Mouse (Mus musculus) heart, embryonic 13.5 days (tissue): Measurements from ENCODE around the gene Wipf1. TPM values are rescaled to one million over a fixed set of nuclear protein-coding genes. Genes with fewer than 3 reads are reported as not detected.

ENCODE experiments used
- ATAC-seq: fragments of 200-750 bp; cut with Nextera tagmentation; 2 replicates; pipeline ENCODE4 v1.8.0; 2017; ENCODE audit warnings: moderate TSS enrichment; ENCODE audit not compliant: insufficient number of reproducible peaks, low FRiP score, low TSS enrichment; ENCODE audit errors: extremely low read depth
- H3K27ac ChIP-seq: fragments of 300-500 bp; sonication (generic); replicated peaks from 2 replicates; pipeline ENCODE4 v1.5.1; 2015; ENCODE audit warnings: moderate library complexity, mild to moderate bottlenecking, inconsistent platforms
- H3K27me3 ChIP-seq: fragments of 300-500 bp; sonication (generic); replicated peaks from 2 replicates; pipeline ENCODE4 v1.6.1; 2015; ENCODE audit warnings: mild to moderate bottlenecking, inconsistent platforms
- H3K36me3 ChIP-seq: fragments of 300-500 bp; sonication (generic); 2 replicates; pipeline ENCODE4 v1.6.1; 2015; ENCODE audit warnings: mild to moderate bottlenecking, inconsistent platforms
- H3K4me1 ChIP-seq: fragments of 300-500 bp; sonication (generic); 2 replicates; pipeline ENCODE4 v1.6.1; 2015; ENCODE audit warnings: inconsistent platforms
- H3K4me2 ChIP-seq: fragments of 300-500 bp; sonication (generic); 2 replicates; pipeline ENCODE4 v1.6.1; 2015; ENCODE audit warnings: inconsistent platforms, mild to moderate bottlenecking, moderate library complexity
- H3K4me3 ChIP-seq: fragments of 300-500 bp; sonication (generic); 2 replicates; pipeline ENCODE4 v1.5.1; 2015; ENCODE audit warnings: moderate library complexity, mild to moderate bottlenecking, inconsistent platforms
- H3K9ac ChIP-seq: fragments of 300-500 bp; sonication (generic); 2 replicates; pipeline ENCODE4 v1.6.1; 2015; ENCODE audit warnings: inconsistent platforms, mild to moderate bottlenecking, moderate library complexity
- H3K9me3 ChIP-seq: fragments of 300-500 bp; sonication (generic); 2 replicates; pipeline ENCODE4 v1.6.1; 2016; ENCODE audit warnings: inconsistent platforms
- WGBS: fragments of 180-500 bp; shearing (Covaris S2); methylation state at CpG from one replicate; pipeline ENCODE4 v1.1.7; 2015; ENCODE audit warnings: mixed read lengths; 5-methylcytosine and 5-hydroxymethylcytosine counted together
- polyA plus RNA-seq: library from polyadenylated mRNA; unstranded; fragments of >200 nt; fragmentation: Nextera tagmentation; extraction: Ambion mirVana; gene quantifications from 2 replicates; pipeline ENCODE4 v1.2.1, GENCODE M21; 2015

Gene Wipf1
- polyA plus RNA-seq = 4.0 and 5.0 TPM in 2 replicates

- Histone ChIP-seq H3K4me2 (peak within 1 kb of the TSS; percentile 94), H3K27me3 (no peaks in the 10 kb centered on the region), H3K4me3 (peak within 1 kb of the TSS; percentile 91), H3K27ac (peak within 1 kb of the TSS; percentile 81), H3K4me1 (peaks cover 24% of the 10 kb centered on the region), H3K9ac (peak within 1 kb of the TSS; percentile 97), H3K9me3 (no peaks in the 10 kb centered on the region), H3K36me3 (no peaks in the 10 kb centered on the region)
- WGBS = 3% methylated on average over 66 of the region's 66 CpGs
- ATAC-seq = peak; percentile 61; the same call in 1 of the 2 replicates
Measured at GRCm38 (mm10) chr2:73529356-73530330, at the start of gene Wipf1. Wipf1 (minus strand) TSS chr2:73529734.

GRCm38 (mm10) chr2:73579168-73579567, 49.6 kb upstream of the Wipf1 start:
- Histone ChIP-seq H3K36me3 (no peaks in the 10 kb centered on the region), H3K4me3 (no peak overlapping the region), H3K4me1 (peaks cover 3% of the 10 kb centered on the region; the same call in 1 of the 2 replicates), H3K9ac (no peak overlapping the region), H3K27me3 (peaks cover 5% of the 10 kb centered on the region; the same call in 1 of the 2 replicates), H3K9me3 (no peaks in the 10 kb centered on the region), H3K27ac (no peak overlapping the region), H3K4me2 (no peak overlapping the region)
- 33% methylated on average over 5 of the region's 5 CpGs for WGBS
- ATAC-seq = no peak

- WGBS = 60% methylated on average over 6 of the region's 6 CpGs
Measured at GRCm38 (mm10) chr2:73574418-73574817, 44.9 kb upstream of the Wipf1 start.

GRCm38 (mm10) chr2:73573556-73573955, 44.0 kb upstream of the Wipf1 start:
- no peaks in the 10 kb centered on the region for H3K36me3 ChIP-seq
- H3K9ac ChIP-seq = no peak overlapping the region
- no peaks in the 10 kb centered on the region for H3K9me3 ChIP-seq
- H3K4me2 ChIP-seq = no peak overlapping the region
- no peak overlapping the region for H3K4me3 ChIP-seq
- H3K4me1 ChIP-seq = peaks cover 3% of the 10 kb centered on the region
- WGBS = 82% methylated on average over 4 of the region's 4 CpGs
- no peak overlapping the region for H3K27ac ChIP-seq
- ATAC-seq = no peak
- H3K27me3 ChIP-seq = no peaks in the 10 kb centered on the region

More at GRCm38 (mm10) chr2:73574418-73574817, 44.9 kb upstream of the Wipf1 start:
- Histone ChIP-seq H3K4me1 (peaks cover 6% of the 10 kb centered on the region), H3K27me3 (no peaks in the 10 kb centered on the region), H3K36me3 (no peaks in the 10 kb centered on the region), H3K9me3 (no peaks in the 10 kb centered on the region), H3K4me3 (no peak overlapping the region), H3K9ac (no peak overlapping the region), H3K27ac (no peak overlapping the region), H3K4me2 (no peak overlapping the region)
- ATAC-seq = no peak

- no peak overlapping the region for H3K27ac ChIP-seq
- WGBS = 34% methylated on average over 23 of the region's 23 CpGs
- ATAC-seq = 0 out of 2 replicates have a peak, but pooled peaks have one; percentile 37
- H3K36me3 ChIP-seq = no peaks in the 10 kb centered on the region
- peak overlapping the region; percentile 47 for H3K4me2 ChIP-seq
- peaks cover 3% of the 10 kb centered on the region for H3K4me1 ChIP-seq
- peak overlapping the region; percentile 10; the same call in 1 of the 2 replicates for H3K4me3 ChIP-seq
- H3K27me3 ChIP-seq = 0 out of 2 replicates have a peak, but pooled peaks cover 2% of the 10 kb centered on the region
- H3K9me3 ChIP-seq = no peaks in the 10 kb centered on the region
- H3K9ac ChIP-seq = no peak overlapping the region
Measured at GRCm38 (mm10) chr2:73572539-73573372, 43.2 kb upstream of the Wipf1 start.

- Histone ChIP-seq H3K4me2 (no peak overlapping the region), H3K4me3 (no peak overlapping the region), H3K27me3 (0 out of 2 replicates have a peak, but pooled peaks cover 4% of the 10 kb centered on the region), H3K36me3 (no peaks in the 10 kb centered on the region), H3K27ac (no peak overlapping the region), H3K9me3 (no peaks in the 10 kb centered on the region), H3K9ac (no peak overlapping the region), H3K4me1 (peaks cover 3% of the 10 kb centered on the region; the same call in 1 of the 2 replicates)
- ATAC-seq = no peak
- 67% methylated on average over 6 of the region's 6 CpGs for WGBS
Measured at GRCm38 (mm10) chr2:73571901-73572300, 42.4 kb upstream of the Wipf1 start.

- Histone ChIP-seq H3K4me3 (no peak overlapping the region), H3K9ac (no peak overlapping the region), H3K36me3 (no peaks in the 10 kb centered on the region), H3K4me1 (peaks cover 3% of the 10 kb centered on the region; the same call in 1 of the 2 replicates), H3K4me2 (no peak overlapping the region), H3K27ac (no peak overlapping the region), H3K27me3 (0 out of 2 replicates have a peak, but pooled peaks cover 4% of the 10 kb centered on the region), H3K9me3 (no peaks in the 10 kb centered on the region)
- no peak for ATAC-seq
- WGBS = 89% methylated on average over 9 of the region's 9 CpGs
Measured at GRCm38 (mm10) chr2:73571304-73571703, 41.8 kb upstream of the Wipf1 start.

- 0 out of 2 replicates have a peak, but pooled peaks cover 4% of the 10 kb centered on the region for H3K27me3 ChIP-seq
- H3K9ac ChIP-seq = peak overlapping the region; percentile 71
- no peak for ATAC-seq
- H3K4me1 ChIP-seq = no peaks in the 10 kb centered on the region
- peak overlapping the region; percentile 68 for H3K4me2 ChIP-seq
- H3K4me3 ChIP-seq = peak overlapping the region; percentile 43
- no peaks in the 10 kb centered on the region for H3K9me3 ChIP-seq
- H3K36me3 ChIP-seq = no peaks in the 10 kb centered on the region
- WGBS = 17% methylated on average over 8 of the region's 8 CpGs
- no peak overlapping the region for H3K27ac ChIP-seq
Measured at GRCm38 (mm10) chr2:73566989-73567605, 37.6 kb upstream of the Wipf1 start.

- no peaks in the 10 kb centered on the region for H3K9me3 ChIP-seq
- 18% methylated on average over 7 of the region's 7 CpGs for WGBS
- no peak overlapping the region for H3K27ac ChIP-seq
- H3K27me3 ChIP-seq = 0 out of 2 replicates have a peak, but pooled peaks cover 4% of the 10 kb centered on the region
- ATAC-seq = no peak; the same call in 1 of the 2 replicates
- peaks cover 8% of the 10 kb centered on the region for H3K4me1 ChIP-seq
- no peaks in the 10 kb centered on the region for H3K36me3 ChIP-seq
- H3K4me3 ChIP-seq = no peak overlapping the region
- H3K4me2 ChIP-seq = no peak overlapping the region
- no peak overlapping the region for H3K9ac ChIP-seq
Measured at GRCm38 (mm10) chr2:73566162-73566561, 36.6 kb upstream of the Wipf1 start.

GRCm38 (mm10) chr2:73563690-73564089, 34.2 kb upstream of the Wipf1 start:
- no peak overlapping the region for H3K27ac ChIP-seq

More at GRCm38 (mm10) chr2:73563690-73564089, 34.2 kb upstream of the Wipf1 start:
- no peak for ATAC-seq
- Histone ChIP-seq H3K4me3 (no peak overlapping the region), H3K9ac (no peak overlapping the region), H3K27me3 (0 out of 2 replicates have a peak, but pooled peaks cover 4% of the 10 kb centered on the region), H3K4me2 (no peak overlapping the region), H3K4me1 (peaks cover 12% of the 10 kb centered on the region), H3K36me3 (no peaks in the 10 kb centered on the region), H3K9me3 (no peaks in the 10 kb centered on the region)
- WGBS = 57% methylated on average over 7 of the region's 7 CpGs
